Mouse (Mus musculus): Measurements from ENCODE around the gene Dkk2. TPM values are rescaled to one million over a fixed set of nuclear protein-coding genes. Genes with fewer than 3 reads are reported as not detected.
A peak's percentile ranks its signal among the peaks of the same experiment; 100 is the strongest.

Dkk2 gene
- total RNA-seq, 2 experiments from 2014 or later: 0.22 to 0.46 TPM

DNA sequence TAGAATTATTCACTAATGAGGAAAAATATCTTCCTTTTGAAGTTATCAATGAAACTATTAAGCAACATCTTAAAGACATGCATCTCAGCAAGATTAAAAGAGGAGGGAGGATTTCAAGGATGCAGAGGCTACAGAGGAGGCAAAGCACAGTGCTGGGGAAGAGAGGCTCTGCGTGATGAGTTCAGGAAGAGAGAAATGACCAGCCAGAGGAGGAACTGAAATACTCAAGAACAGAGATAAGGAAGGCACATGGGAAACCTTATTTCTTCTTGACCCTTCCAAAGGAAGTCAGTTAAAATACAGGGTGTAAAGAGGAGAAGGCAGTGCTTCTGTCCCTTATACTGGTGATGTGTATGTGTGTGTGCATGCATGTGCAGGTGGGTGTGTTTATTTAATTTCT, 49.4 kb downstream of the Dkk2 start:
- no peak for DNase-seq (ENCODE audit: low spot score in 2 of 2)
- no peak overlapping the region for H3K4me3 ChIP-seq
- no peak overlapping the region for H3K27ac ChIP-seq
- no peak for TF ChIP-seq CTCF (conservative IDR thresholded peaks at IDR 0.05)

DNA sequence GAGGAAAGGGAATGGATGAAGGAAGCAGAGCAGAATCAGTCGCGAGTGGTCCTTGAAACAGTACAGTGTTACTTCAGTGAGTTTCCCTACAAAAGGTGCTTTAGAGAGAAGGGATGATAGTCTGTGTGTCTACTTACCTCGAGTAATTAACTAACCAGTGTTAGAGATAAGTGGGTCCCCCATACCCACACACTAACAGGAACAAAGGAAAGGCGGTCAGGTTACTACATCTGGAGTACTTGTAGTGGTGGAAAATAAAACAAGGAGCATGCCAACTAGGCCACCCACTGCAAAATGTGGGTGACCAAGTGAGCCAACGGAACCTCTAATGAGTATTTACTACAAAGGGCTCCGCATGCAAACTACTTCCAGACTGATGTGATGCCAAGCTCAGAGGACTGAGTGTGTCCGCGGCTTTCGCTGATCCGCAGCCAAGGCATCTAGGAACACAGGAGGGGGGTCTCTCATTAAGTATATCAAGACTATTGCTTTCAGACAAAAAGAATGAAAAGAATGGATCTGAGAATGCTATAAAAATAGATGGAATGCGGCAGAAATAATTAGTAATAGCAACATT, 52.8 kb downstream of the Dkk2 start:
- DNase-seq (ENCODE audit: low spot score in 2 of 2): peak; percentile 5 to 17
- Histone ChIP-seq H3K4me3 (no peak overlapping the region), H3K27ac (no peak overlapping the region)
- no peak for TF ChIP-seq CTCF (conservative IDR thresholded peaks at IDR 0.05)

DNA sequence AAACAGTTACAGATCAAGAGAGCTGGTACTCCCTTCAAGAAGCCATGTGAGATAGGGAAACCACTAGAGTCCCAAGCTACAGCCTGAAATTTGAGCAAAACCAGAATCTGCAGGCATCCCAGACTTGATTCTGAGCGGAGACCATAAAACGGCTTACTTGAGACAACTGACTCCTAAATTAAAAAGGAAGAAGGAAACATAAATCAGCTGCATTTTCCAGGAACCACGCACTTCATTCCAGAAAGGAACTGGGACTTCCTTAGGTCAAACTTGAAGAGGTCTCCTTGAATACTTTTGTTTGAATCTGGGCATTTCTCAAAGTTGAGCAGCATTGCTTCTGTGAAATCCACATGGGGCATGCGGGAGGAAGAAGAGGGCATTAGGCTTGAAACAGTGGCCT, 55.9 kb downstream of the Dkk2 start:
- TF ChIP-seq CTCF (conservative IDR thresholded peaks at IDR 0.05): no peak
- Histone ChIP-seq H3K4me3 (no peak overlapping the region), H3K27ac (no peak overlapping the region)
- DNase-seq (ENCODE audit: low spot score in 2 of 2): no peak

DNA sequence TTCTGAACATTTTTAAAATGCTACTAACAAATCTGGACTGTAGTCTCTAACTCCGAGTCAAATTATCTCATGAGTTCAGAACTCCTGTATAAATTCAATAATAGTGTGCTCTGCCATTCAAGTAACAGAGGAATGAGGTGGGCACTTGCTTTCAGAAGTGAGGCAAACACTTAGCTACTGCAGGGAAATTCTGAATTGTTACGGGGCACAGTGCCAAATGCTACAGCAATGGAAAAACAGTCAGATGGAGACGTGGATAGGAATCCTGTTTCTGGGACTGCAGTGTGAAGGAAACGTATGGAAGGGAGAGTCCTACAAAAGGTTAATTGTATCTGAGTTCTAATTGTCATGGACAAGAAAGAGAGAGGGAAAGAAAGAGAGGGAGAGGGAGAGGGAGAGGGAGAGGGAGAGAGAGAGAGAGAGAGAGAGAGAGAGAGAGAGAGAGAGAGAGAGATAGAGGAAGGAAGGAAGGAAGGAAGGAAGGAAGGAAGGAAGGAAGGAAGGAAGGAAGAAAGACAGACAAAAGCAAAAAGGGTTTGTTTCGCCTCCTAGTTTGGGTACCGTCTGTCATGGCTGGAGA, 64.4 kb downstream of the Dkk2 start:
- no peak overlapping the region for H3K4me3 ChIP-seq
- H3K27ac ChIP-seq: no peak overlapping the region
- no peak for DNase-seq (ENCODE audit: low spot score in 2 of 2)
- no peak for TF ChIP-seq CTCF (conservative IDR thresholded peaks at IDR 0.05)

GRCm38 (mm10) chr3:132158817-132159216, 73.7 kb downstream of the Dkk2 start:
- DNase-seq (ENCODE audit: low spot score in 2 of 2): no peak
- Histone ChIP-seq H3K27ac (no peak overlapping the region), H3K4me3 (no peak overlapping the region)
- TF ChIP-seq CTCF (conservative IDR thresholded peaks at IDR 0.05): no peak

DNA sequence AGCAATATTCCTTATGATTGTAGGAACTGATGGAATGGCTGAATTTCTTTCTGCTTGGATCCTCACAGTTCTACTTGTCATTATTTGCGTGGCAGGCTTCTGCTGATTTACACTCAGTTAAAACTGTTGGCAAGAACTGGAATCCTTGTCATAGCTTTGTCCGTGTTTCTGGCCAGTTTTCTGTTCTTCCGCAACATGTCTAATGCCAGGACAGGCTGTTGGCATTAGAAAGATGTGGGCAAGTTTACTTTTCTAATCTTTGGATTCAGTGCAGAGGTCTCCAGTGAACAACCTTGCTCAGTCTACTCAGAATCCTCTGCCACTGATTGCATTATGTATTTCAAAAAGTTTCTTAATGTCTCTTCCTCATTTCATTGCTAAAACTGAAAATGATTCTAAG, 83.8 kb downstream of the Dkk2 start:
- TF ChIP-seq CTCF (conservative IDR thresholded peaks at IDR 0.05): no peak
- no peak overlapping the region for H3K27ac ChIP-seq
- no peak overlapping the region for H3K4me3 ChIP-seq
- no peak for DNase-seq (ENCODE audit: low spot score in 2 of 2)

DNA sequence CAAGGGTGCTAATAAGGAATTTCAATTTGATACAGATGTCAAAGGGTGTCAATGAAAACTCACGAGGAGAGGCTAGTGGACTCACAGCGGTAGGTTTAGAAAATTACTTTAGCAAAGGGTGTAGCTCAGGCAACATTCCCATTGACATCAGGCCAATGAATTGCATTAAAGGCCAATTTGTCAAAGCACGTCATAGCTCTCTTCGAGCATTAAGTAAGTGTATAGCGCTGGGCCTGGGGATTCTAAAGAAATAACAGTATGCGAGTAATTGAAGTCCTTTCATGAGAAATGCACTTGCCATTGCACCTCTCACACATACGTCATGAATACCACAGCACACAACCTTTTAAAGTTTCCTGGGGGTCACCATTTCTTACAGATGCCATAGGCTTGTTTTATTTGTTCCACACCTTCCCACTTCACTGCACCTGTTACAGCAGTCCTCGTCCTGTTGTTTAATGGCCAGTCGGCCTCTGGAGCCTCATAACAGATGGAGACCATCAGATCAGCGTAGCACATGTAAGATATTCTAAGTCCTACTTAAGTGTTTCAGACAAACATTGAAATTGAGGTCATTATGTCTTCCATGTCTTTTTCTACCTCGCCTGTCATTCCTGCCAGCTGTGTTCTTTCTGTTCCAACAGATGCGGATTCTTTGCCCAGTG, 101.9 kb downstream of the Dkk2 start:
- no peak for TF ChIP-seq CTCF (conservative IDR thresholded peaks at IDR 0.05)
- Histone ChIP-seq H3K4me3 (no peak overlapping the region), H3K27ac (no peak overlapping the region)
- DNase-seq (ENCODE audit: low spot score in 2 of 2): no peak

GRCm38 (mm10) chr3:132201950-132202349, 116.9 kb downstream of the Dkk2 start:
- DNase-seq (ENCODE audit: low spot score in 2 of 2): no peak
- no peak for TF ChIP-seq CTCF (conservative IDR thresholded peaks at IDR 0.05)
- no peak overlapping the region for H3K27ac ChIP-seq
- H3K4me3 ChIP-seq: no peak overlapping the region

GRCm38 (mm10) chr3:132202665-132203064, 117.6 kb downstream of the Dkk2 start:
- DNase-seq (ENCODE audit: low spot score in 2 of 2): no peak
- Histone ChIP-seq H3K4me3 (no peak overlapping the region), H3K27ac (no peak overlapping the region)
- TF ChIP-seq CTCF (conservative IDR thresholded peaks at IDR 0.05): no peak

- H3K27ac ChIP-seq: no peak overlapping the region
- DNase-seq (ENCODE audit: low spot score in 2 of 2): peak; percentile 10 to 32
- TF ChIP-seq CTCF (conservative IDR thresholded peaks at IDR 0.05): peak; percentile 79
- H3K4me3 ChIP-seq: no peak overlapping the region
These were observed 122.4 kb downstream of the Dkk2 start for GRCm38 (mm10) chr3:132207469-132207868.

- no peak for DNase-seq (ENCODE audit: low spot score in 2 of 2)
- Histone ChIP-seq H3K4me3 (no peak overlapping the region), H3K27ac (no peak overlapping the region)
- no peak for TF ChIP-seq CTCF (conservative IDR thresholded peaks at IDR 0.05)
These were observed 126.2 kb downstream of the Dkk2 start for GRCm38 (mm10) chr3:132211260-132211659.

- no peak for DNase-seq (ENCODE audit: low spot score in 2 of 2)
- Histone ChIP-seq H3K4me3 (no peak overlapping the region), H3K27ac (no peak overlapping the region)
- no peak for TF ChIP-seq CTCF (conservative IDR thresholded peaks at IDR 0.05)
These were observed 134.9 kb downstream of the Dkk2 start for GRCm38 (mm10) chr3:132219977-132220487.

DNA sequence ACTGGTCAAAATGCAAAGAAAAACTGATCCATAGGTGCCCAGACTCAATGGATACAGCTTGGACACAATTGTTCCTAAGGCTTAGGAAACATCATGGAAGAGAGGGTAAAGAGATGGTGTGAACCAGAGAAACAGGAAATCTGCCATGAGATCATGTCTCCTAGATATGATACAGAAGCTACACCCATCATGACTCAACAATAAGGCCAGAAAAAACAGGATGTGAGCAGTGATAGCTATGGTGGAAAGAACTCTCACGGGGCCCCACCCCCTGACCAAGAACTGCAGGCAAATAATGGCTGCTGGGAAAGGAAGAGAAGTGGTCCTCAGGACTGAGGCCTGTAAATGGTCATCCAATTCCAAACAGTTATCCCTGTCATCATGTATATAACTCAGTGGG, 142.5 kb downstream of the Dkk2 start:
- no peak overlapping the region for H3K27ac ChIP-seq
- H3K4me3 ChIP-seq: no peak overlapping the region
- TF ChIP-seq CTCF (conservative IDR thresholded peaks at IDR 0.05): no peak
- no peak for DNase-seq (ENCODE audit: low spot score in 2 of 2)
